Mouse (Mus musculus) liver, postnatal 0 days (tissue): ENCODE data around the gene Ptf1a. TPM values are rescaled to one million over a fixed set of nuclear protein-coding genes. Genes with fewer than 3 reads are reported as not detected.

Experiments used
- ATAC-seq: fragments of 200-750 bp; cut with Nextera tagmentation; 2 replicates; pipeline ENCODE4 v1.8.0; 2017; ENCODE audit warnings: mild to moderate bottlenecking, moderate library complexity
- DNase-seq: peaks from one replicate; pipeline ENCODE4 v3.0.0-alpha.2; 2016
- H3K27ac ChIP-seq: fragments of 300-500 bp; sonication (generic); 2 replicates; pipeline ENCODE4 v1.5.1; 2014; ENCODE audit warnings: antibody characterized with exemption, moderate library complexity, mild to moderate bottlenecking, low read depth
- H3K27me3 ChIP-seq: fragments of 300-500 bp; sonication (generic); 2 replicates; pipeline ENCODE4 v1.6.1; 2014; ENCODE audit warnings: low read length, control low read depth, mixed read lengths; ENCODE audit not compliant: insufficient read depth
- H3K36me3 ChIP-seq: fragments of 300-500 bp; sonication (generic); replicated peaks from 2 replicates; pipeline ENCODE4 v1.6.1; 2014; ENCODE audit warnings: mild to moderate bottlenecking, control low read depth, low read length, moderate library complexity, mixed read lengths; ENCODE audit not compliant: insufficient read depth
- H3K4me1 ChIP-seq: fragments of 300-500 bp; sonication (generic); 2 replicates; pipeline ENCODE4 v1.6.1; 2014; ENCODE audit warnings: antibody characterized with exemption, mild to moderate bottlenecking, control low read depth; ENCODE audit not compliant: insufficient read depth
- H3K4me2 ChIP-seq: fragments of 300-500 bp; sonication (generic); 2 replicates; pipeline ENCODE4 v1.6.1; 2014; ENCODE audit warnings: low read depth, mild to moderate bottlenecking, low read length, moderate library complexity, mixed read lengths
- H3K4me3 ChIP-seq: fragments of 300-500 bp; sonication (generic); 2 replicates; pipeline ENCODE4 v1.5.1; 2014; ENCODE audit warnings: low read depth, low read length
- H3K9ac ChIP-seq: fragments of 300-500 bp; sonication (generic); replicated peaks from 2 replicates; pipeline ENCODE4 v1.6.1; 2014; ENCODE audit warnings: mild to moderate bottlenecking, moderate library complexity
- H3K9me3 ChIP-seq: fragments of 300-500 bp; sonication (generic); 2 replicates; pipeline ENCODE4 v1.6.1; 2016; ENCODE audit warnings: mild to moderate bottlenecking, control low read depth, low read length, mixed read lengths
- CTCF ChIP-seq: sonication (generic); IDR thresholded peaks from 2 replicates; pipeline ENCODE4 v1.5.1; 2016; ENCODE audit warnings: antibody characterized with exemption, low read depth
- EP300 ChIP-seq: IDR thresholded peaks from 2 replicates; pipeline ENCODE4 v1.6.1; 2016; ENCODE audit warnings: antibody characterized with exemption, low read depth, mild to moderate bottlenecking
- WGBS: fragments of 180-500 bp; shearing (Covaris S2); extraction: QIAGEN DNeasy Blood & Tissue Kit; methylation state at CpG from one replicate; pipeline ENCODE4 v1.1.7; 2014; ENCODE audit not compliant: insufficient replicate concordance; 5-methylcytosine and 5-hydroxymethylcytosine counted together
- polyA plus RNA-seq: library from polyadenylated mRNA; unstranded; fragments of >200 nt; fragmentation: Nextera tagmentation; extraction: Ambion mirVana; gene quantifications from 2 replicates; pipeline ENCODE4 v1.2.1, GENCODE M21; 2015

Gene Ptf1a
- polyA plus RNA-seq, 1 experiment from 2014 or later = not detected

GRCm38 (mm10) chr2:19449308-19449707, 3.8 kb downstream of the Ptf1a start:
- Histone ChIP-seq H3K4me2 (no peak overlapping the region), H3K9me3 (no peaks in the 10 kb centered on the region), H3K9ac (no peak overlapping the region), H3K27ac (no peak overlapping the region), H3K4me1 (no peaks in the 10 kb centered on the region), H3K27me3 (peaks cover 92% of the 10 kb centered on the region), H3K4me3 (no peak overlapping the region), H3K36me3 (no peaks in the 10 kb centered on the region)
- TF ChIP-seq CTCF (no peak), EP300 (no peak)
- no peak for ATAC-seq
- 27% methylated on average over 4 of the region's 4 CpGs for WGBS
- no peak for DNase-seq

GRCm38 (mm10) chr2:19452531-19453055, 7.1 kb downstream of the Ptf1a start:
- peaks cover 86% of the 10 kb centered on the region for H3K27me3 ChIP-seq
- no peaks in the 10 kb centered on the region for H3K4me1 ChIP-seq
- WGBS = 1% methylated on average over 19 of the region's 19 CpGs
- H3K9me3 ChIP-seq = no peaks in the 10 kb centered on the region
- H3K27ac ChIP-seq = no peak overlapping the region
- no peak overlapping the region for H3K4me3 ChIP-seq
- no peak overlapping the region for H3K9ac ChIP-seq
- TF ChIP-seq CTCF = no peak
- TF ChIP-seq EP300 = no peak
- DNase-seq = no peak
- no peak overlapping the region for H3K4me2 ChIP-seq
- no peak for ATAC-seq
- H3K36me3 ChIP-seq = no peaks in the 10 kb centered on the region

- peaks cover 64% of the 10 kb centered on the region for H3K27me3 ChIP-seq
- DNase-seq (no peak), ATAC-seq (no peak)
- no peaks in the 10 kb centered on the region for H3K4me1 ChIP-seq
- no peak for TF ChIP-seq CTCF
- no peaks in the 10 kb centered on the region for H3K9me3 ChIP-seq
- no peak overlapping the region for H3K4me3 ChIP-seq
- no peaks in the 10 kb centered on the region for H3K36me3 ChIP-seq
- H3K9ac ChIP-seq = no peak overlapping the region
- 12% methylated on average over 5 of the region's 5 CpGs for WGBS
- H3K27ac ChIP-seq = no peak overlapping the region
- H3K4me2 ChIP-seq = no peak overlapping the region
Measured at GRCm38 (mm10) chr2:19455228-19455627, 9.8 kb downstream of the Ptf1a start.

- Histone ChIP-seq H3K9me3 (no peaks in the 10 kb centered on the region), H3K27ac (no peak overlapping the region), H3K4me3 (no peak overlapping the region), H3K27me3 (peaks cover 58% of the 10 kb centered on the region), H3K4me1 (no peaks in the 10 kb centered on the region), H3K4me2 (no peak overlapping the region), H3K9ac (no peak overlapping the region), H3K36me3 (no peaks in the 10 kb centered on the region)
- TF ChIP-seq CTCF = no peak
- WGBS = 24% methylated on average over 10 of the region's 10 CpGs
- ATAC-seq = no peak
- no peak for DNase-seq
Measured at GRCm38 (mm10) chr2:19455857-19456482, 10.5 kb downstream of the Ptf1a start.

GRCm38 (mm10) chr2:19458785-19459184, 13.3 kb downstream of the Ptf1a start:
- ATAC-seq (no peak), DNase-seq (no peak)
- peaks cover 31% of the 10 kb centered on the region for H3K27me3 ChIP-seq
- H3K9ac ChIP-seq = no peak overlapping the region
- no peak overlapping the region for H3K4me3 ChIP-seq
- 38% methylated on average over 2 of the region's 2 CpGs for WGBS
- no peaks in the 10 kb centered on the region for H3K4me1 ChIP-seq
- H3K36me3 ChIP-seq = no peaks in the 10 kb centered on the region
- TF ChIP-seq CTCF (no peak), EP300 (no peak)
- H3K9me3 ChIP-seq = no peaks in the 10 kb centered on the region
- no peak overlapping the region for H3K27ac ChIP-seq
- H3K4me2 ChIP-seq = no peak overlapping the region

GRCm38 (mm10) chr2:19461940-19462339, 16.5 kb downstream of the Ptf1a start:
- Histone ChIP-seq H3K4me1 (no peaks in the 10 kb centered on the region), H3K4me2 (no peak overlapping the region), H3K27ac (no peak overlapping the region), H3K9ac (no peak overlapping the region), H3K4me3 (no peak overlapping the region), H3K36me3 (no peaks in the 10 kb centered on the region), H3K9me3 (no peaks in the 10 kb centered on the region), H3K27me3 (0 out of 2 replicates have a peak, but pooled peaks cover 3% of the 10 kb centered on the region)
- DNase-seq (no peak), ATAC-seq (no peak)
- 30% methylated on average over 2 of the region's 2 CpGs for WGBS
- TF ChIP-seq EP300 = no peak
- no peak for TF ChIP-seq CTCF

GRCm38 (mm10) chr2:19490262-19490661, 44.8 kb downstream of the Ptf1a start:
- WGBS = 69% methylated on average over 3 of the region's 3 CpGs

More at GRCm38 (mm10) chr2:19490262-19490661, 44.8 kb downstream of the Ptf1a start:
- H3K4me1 ChIP-seq = no peaks in the 10 kb centered on the region
- ATAC-seq (no peak), DNase-seq (no peak)
- no peak overlapping the region for H3K9ac ChIP-seq
- TF ChIP-seq CTCF (no peak), EP300 (no peak)
- H3K4me3 ChIP-seq = no peak overlapping the region
- no peak overlapping the region for H3K4me2 ChIP-seq
- no peaks in the 10 kb centered on the region for H3K27me3 ChIP-seq
- H3K27ac ChIP-seq = no peak overlapping the region
- no peaks in the 10 kb centered on the region for H3K9me3 ChIP-seq
- H3K36me3 ChIP-seq = no peaks in the 10 kb centered on the region

Other genes with a start within 250 kb of the Ptf1a start
- gene Armc3, start 246.4 kb upstream of the Ptf1a start, polyA plus RNA-seq = 0.13 and 0.21 TPM in 2 replicates
- gene Msrb2, start 74.2 kb upstream of the Ptf1a start, polyA plus RNA-seq = 9.9 and 10.2 TPM in 2 replicates
- gene 4921504E06Rik, start 108.3 kb downstream of the Ptf1a start, polyA plus RNA-seq = not detected in 2 replicates
- 1.3 and 1.4 TPM in 2 replicates for gene Otud1, start 212.1 kb downstream of the Ptf1a start, polyA plus RNA-seq